Mouse (Mus musculus) adrenal gland, adult (tissue): ENCODE data around the gene Ankrd66.
"Not testable (repeated sequence)": the region's sequence is repeated elsewhere in the genome, so short reads cannot be mapped to it uniquely, and the experiment has no call there.

ENCODE experiments used
- DNase-seq, 2 experiments: peaks; one replicate each; pipeline ENCODE4 v3.0.0; 2022 to 2023; ENCODE audit warnings: low spot score in 1 of 2; ENCODE audit not compliant: inconsistent age in 2 of 2

Ankrd66 gene

DNA sequence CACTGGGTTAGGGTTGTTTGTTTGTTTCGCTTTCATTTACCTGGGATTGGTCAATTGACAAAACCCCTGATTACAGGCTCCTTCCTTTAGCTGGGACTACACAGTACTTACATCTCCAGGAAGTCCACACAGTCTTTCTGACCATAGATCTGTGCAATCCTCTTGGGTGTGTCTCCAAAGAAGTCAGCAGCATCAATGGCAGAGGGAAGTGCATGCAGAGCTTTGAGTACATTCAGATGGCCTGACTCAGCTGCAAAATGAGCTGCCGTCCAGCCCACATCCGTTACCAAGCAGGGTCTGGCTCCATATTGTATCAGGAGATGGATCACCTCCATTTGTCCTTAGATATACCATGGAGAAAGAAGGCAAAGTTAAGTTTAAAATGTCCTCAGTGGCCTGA is 4.7 kb downstream of the Ankrd66 start:
- DNase-seq, result no peak

- not testable (repeated sequence) for DNase-seq
These were observed 6.6 kb downstream of the Ankrd66 start for GRCm38 (mm10) chr17:43536841-43537240.

DNA sequence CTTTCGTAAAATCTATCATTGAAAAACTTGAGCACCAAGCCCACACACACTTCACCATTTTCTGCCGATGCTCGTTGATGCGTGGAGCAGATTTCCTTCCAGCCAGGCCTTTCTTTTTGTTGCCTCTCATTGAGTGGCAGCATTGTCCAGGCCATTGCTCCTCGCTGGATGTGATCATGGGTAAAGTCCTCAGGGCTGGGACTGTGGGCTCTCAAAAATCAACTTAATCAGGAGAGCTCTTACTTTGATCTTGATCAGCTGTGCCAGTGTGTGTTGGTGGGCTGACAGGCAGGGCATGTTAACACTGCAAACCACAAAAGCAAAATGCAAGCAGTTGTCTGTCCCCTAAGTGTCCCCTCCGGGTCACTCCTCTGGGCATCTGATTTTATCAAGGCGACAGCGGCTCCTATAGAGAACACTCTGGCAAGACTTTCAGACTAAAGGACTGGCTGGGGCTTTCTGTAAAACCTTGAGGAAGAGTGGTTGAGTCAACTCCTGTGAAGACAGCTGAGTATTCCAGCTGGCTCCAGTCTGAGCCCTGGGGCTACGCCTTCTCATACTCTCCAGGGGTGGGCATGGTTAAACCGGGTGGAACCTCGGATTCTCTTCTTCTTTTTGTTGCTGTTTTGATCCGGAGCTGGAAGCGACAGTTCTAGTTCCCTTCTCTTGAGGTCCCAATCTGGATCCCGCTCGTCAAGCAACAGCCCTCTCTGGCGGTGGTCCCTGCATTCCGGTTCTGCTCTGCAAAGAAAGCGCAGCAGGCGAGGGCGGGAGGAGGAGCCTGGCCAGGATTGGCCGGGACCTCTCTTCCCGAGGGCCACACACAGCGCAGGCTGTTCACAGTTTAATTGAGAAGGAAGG is 8.8 kb downstream of the Ankrd66 start:
- DNase-seq, result peak; percentile 14 to 27

GRCm38 (mm10) chr17:43531192-43531591 is 12.2 kb downstream of the Ankrd66 start:
- DNase-seq, result no peak

GRCm38 (mm10) chr17:43530507-43530906 is 12.9 kb downstream of the Ankrd66 start:
- no peak for DNase-seq

DNA sequence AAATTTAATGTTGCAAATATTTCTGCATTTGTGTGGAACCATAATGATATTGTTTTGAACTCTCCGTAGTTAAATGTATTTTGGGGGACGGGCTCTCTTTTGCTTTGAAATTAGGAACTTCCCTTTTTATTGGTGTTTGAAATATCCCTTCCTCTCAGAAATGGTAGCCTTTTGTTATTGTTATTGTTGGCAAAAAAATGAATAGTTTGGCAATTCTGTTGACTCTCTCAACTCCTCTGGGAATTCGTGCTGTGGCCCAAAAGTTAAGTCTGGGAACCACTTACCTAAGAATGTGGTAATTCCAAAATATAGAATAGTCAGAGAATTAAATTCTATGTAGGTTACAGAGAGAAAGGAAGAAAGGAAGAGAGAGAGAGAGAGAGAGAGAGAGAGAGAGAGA is 23.3 kb downstream of the Ankrd66 start:
- DNase-seq, result no peak

- DNase-seq, result peak; percentile 47 to 85
These were observed 24.6 kb downstream of the Ankrd66 start for GRCm38 (mm10) chr17:43518644-43519409.

DNA sequence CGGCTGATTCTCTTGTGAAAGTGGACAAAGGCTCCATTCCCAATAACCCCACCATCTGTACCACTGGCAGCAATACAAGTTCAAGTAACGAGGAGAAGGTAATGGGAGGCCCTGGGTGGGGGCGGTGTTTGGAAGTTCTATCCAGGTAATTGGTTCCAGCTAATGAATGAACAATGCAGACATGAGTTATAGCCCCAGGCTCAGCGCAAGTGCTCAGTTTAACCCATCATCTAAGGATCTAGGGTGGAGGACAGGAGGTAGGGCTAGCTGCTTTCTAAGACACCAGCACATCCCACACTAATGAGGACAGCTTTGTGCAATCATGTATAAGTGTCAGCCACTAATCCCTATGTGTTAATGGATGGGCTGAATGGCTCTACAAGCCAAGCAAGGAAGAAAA is 32.7 kb downstream of the Ankrd66 start:
- DNase-seq, result no peak

DNA sequence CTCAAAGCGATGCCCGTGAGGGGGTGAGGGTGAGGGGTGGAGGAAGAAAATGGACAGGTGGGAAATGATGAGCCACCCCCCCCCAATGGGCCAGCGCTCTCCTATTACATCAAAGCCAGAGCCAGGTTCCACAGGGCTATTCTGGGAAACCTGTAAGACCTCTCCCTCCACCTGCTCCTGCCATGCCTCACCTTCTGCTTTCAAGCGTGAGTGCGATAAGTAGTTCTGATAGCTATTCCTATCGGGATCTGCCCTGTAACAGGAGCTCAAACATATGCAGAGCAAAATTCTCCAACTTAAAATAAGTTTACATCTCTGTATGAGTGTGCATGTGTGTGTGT is 38.9 kb downstream of the Ankrd66 start:
- DNase-seq, result no peak

GRCm38 (mm10) chr17:43503861-43504593 is 39.4 kb downstream of the Ankrd66 start:
- DNase-seq, result no peak

- DNase-seq, result no peak
These were observed 40.8 kb downstream of the Ankrd66 start, which contains the start of gene Mep1a for GRCm38 (mm10) chr17:43502592-43502991. Gene Mep1a, minus strand, starts transcription at chr17:43502812.

DNA sequence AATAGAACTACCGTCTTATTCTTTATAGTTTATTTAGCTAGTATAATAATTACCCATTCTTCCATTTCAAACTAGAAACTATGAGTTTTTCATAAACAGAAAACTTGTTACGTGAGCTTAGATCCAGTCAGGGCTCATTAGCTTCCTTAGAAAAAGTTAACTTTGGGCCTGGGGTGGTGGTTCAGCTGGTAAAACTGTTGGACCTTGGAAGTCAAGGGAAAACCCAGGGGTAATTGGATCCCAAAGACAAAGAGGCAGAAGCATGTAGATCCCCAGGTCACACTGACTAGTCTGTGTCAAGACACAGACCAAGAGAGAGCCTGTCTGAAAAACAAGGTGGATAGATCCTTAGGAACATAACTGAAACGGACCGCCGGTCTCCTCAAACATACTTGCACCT is 41.8 kb downstream of the Ankrd66 start:
- DNase-seq, result no peak

DNA sequence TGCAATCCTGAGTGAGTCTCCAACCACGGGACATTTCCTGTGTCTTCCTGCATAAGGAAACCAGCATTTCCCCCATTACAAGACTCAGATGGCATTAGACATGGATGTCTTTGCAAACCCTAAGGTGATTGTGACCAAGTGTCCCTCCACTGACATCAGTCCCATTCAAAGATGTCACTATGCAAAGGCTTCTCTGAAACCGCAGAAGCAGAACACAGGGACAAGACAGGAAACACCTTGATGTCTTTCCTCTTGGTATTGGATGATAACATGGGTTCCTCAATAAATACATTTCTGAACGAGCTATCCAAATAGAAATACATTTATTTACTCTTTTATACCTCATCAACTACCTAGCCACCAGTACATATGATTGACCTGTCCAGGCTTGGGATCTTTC is 42.2 kb downstream of the Ankrd66 start:
- DNase-seq, result no peak

DNA sequence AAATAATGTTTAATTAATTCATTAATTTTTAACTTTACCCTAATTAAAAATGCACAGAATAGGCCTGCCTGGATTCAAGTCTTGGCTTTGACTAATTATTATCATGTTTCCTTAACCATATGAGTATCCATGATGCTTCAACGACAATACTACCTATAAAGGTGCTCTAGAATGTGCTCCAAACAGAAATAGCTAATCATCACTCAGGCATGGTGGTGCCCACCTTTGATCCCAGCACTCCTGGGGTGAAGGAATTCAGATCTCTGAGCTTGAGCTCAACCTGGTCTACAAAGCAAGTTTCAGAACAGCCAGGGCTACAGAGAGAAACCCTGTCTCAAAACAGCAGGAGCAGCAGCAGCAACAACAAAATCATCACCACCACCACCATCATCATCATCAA is 42.9 kb downstream of the Ankrd66 start:
- DNase-seq, result no peak

GRCm38 (mm10) chr17:43497521-43497920 is 45.9 kb downstream of the Ankrd66 start:
- no peak for DNase-seq

DNA sequence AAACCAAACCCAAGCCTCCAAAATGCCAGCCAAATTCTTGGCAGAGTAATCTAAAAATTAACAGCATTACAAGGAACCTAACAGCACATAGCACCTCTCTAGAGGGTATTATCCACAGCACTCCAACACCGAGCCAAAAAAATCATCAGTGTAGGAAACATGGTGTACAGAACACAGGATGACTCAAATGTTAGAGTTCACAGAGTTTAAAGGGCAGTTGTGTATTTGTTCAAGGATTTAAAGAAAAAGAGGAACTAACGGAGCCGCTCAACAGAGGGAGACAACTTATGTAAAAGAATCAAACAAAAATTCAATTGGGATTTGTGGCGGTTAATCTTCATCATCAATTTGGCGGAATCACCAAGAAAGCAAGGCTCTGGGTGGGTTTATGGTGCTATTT is 47.9 kb downstream of the Ankrd66 start:
- DNase-seq, result no peak

DNA sequence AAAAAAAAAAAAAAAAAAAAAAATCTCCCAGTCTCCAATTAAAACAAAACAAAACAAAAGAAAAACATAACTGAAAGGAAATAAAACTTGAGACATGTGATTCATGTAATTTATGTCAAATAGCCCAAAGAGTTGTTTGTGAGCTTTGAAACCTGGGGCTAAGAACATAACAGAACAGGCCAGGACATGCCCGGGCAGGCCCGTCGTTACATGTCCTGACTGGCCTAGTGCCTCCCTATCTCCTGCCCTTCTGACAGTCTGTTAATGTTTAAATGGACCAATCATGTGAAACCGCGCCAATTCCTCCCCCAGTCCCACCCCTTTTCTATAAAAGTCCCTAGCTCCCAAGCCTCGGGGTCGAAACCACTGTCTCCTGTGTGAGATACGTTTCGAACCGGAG is 53.1 kb downstream of the Ankrd66 start:
- DNase-seq, result not testable (repeated sequence)

GRCm38 (mm10) chr17:43488439-43489151 is 54.8 kb downstream of the Ankrd66 start:
- peak; percentile 39 to 42 for DNase-seq

GRCm38 (mm10) chr17:43485982-43486381 is 57.5 kb downstream of the Ankrd66 start:
- no peak for DNase-seq
